Mouse (Mus musculus): Measurements from ENCODE around the gene Baiap2l2.

- TF ChIP-seq POLR2A (IDR thresholded peaks at IDR 0.05; ENCODE audit: low read depth, low read length): no peak
- no peak for TF ChIP-seq CTCF (IDR thresholded peaks at IDR 0.05; ENCODE audit: borderline replicate concordance, insufficient read depth, low read length)
Measured at GRCm38 (mm10) chr15:79265384-79265783, 20.0 kb downstream of the Baiap2l2 start.

Data from embryonic fibroblast, embryonic 13.5 days (primary cell).